Mouse (Mus musculus): ENCODE data around the gene Olfr1018. TPM values are rescaled to one million over a fixed set of nuclear protein-coding genes. Genes with fewer than 3 reads are reported as not detected.

Gene Olfr1018
- not detected for total RNA-seq (2023)

GRCm38 (mm10) chr2:85818179-85818578, at the start of gene Olfr1018:
TSS of gene Olfr1018 (plus strand) at chr2:85818479.

DNA sequence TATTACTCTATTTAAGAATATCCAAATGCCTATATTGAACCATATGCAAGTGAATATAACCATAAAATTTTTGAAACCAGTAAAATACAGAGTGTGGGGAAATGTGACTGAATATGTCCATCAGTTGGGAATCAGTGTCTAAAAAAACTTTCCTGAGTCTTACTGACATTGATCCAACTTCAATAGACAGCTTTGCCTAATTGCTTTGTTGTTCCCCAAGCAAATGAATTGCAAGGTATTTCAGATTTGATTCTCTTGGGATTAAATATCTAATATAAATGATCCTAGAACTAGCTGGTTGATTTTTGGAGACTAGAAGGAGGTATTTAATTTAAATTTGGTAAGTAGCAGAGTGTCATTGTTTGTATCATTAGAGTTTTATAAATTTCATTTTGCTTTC, 45.9 kb upstream of the Olfr1018 start, which contains the start of gene Olfr1014:
TSS of gene Olfr1014 (plus strand) at position 301 of the 400 bp plus-strand sequence.

DNA sequence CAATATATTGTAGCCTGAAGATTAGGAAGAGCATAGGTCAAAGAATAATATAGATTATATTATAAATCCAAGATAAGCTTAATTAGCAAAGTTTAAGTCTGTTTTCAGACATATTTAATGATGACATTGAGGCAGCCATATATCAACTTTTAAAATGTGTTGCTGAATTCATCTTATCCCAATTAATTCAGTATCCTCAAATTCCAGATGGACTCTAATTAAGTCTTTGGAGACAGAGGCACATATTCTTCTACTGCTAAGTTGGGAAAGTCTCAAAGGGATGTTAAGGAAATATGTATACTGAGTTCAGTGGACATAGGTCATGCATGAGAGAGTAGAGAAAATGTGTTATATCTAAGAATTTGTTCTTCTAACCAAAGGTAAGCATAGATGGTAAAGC, 36.6 kb upstream of the Olfr1018 start, which contains the start of gene Olfr1015:
TSS of gene Olfr1015 (plus strand) at position 301 of the 400 bp plus-strand sequence.

DNA sequence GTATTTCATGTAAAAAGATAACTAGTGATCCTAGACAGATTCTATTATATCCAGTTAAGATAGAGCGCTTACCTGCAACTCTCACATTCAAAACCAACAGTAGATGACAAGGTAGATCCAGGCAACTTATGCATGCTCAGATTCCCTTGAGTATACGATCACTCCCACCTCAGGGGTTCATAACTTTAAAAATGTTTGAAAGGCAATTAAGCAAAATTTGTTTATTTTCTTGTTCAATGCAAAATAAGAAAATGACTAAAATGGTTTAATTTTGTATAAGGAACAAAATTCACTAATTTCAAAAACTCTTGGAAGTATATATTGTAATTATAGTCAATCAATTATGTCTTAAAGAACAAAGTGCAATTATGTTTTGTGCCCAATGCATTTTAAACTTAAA, 15.8 kb upstream of the Olfr1018 start, which contains the start of gene Olfr1016:
TSS of gene Olfr1016 (minus strand) at position 101 of the 400 bp plus-strand sequence.

DNA sequence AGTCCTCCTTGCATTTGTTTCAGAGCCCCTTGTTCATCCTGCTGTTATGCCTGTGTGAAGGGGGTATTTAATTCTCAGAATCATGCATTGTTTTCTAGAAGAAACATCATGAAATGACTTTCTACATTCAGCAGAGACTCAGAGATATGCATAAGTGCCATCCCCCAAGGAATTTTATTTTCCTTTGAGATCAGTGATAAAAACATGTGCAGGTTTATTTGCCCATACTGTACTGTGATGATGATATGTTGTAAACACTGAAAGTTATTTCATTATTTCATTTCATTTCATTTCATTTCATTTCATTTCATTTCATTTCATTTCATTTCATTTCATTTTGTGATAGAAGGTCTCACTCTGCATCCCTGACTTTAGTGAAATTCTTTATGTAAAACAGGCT, 27.1 kb downstream of the Olfr1018 start, which contains the start of gene Olfr1019:
TSS of gene Olfr1019 (minus strand) at position 101 of the 400 bp plus-strand sequence.

GRCm38 (mm10) chr2:85846730-85847129, 28.5 kb downstream of the Olfr1018 start, which contains the start of gene Olfr1020:
TSS of gene Olfr1020 (plus strand) at chr2:85847030.

GRCm38 (mm10) chr2:85868294-85868693, 50.0 kb downstream of the Olfr1018 start, which contains the start of gene Olfr1022:
TSS of gene Olfr1022 (plus strand) at chr2:85868594.

Other genes with a start within 250 kb of the Olfr1018 start
- not detected for gene Olfr996, start 239.3 kb upstream of the Olfr1018 start, total RNA-seq (2023)
- gene Olfr998, start 229.5 kb upstream of the Olfr1018 start, total RNA-seq (2023): not detected
- gene Olfr1000, start 206.6 kb upstream of the Olfr1018 start, total RNA-seq (2023): not detected
- not detected for gene Olfr1002, start 167.8 kb upstream of the Olfr1018 start, total RNA-seq (2023)
- not detected for gene Olfr154, start 154.0 kb upstream of the Olfr1018 start, total RNA-seq (2023)
- not detected for gene Olfr1006, start 139.7 kb upstream of the Olfr1018 start, total RNA-seq (2023)
- not detected for gene Olfr1008, start 129.0 kb upstream of the Olfr1018 start, total RNA-seq (2023)
- gene Olfr1009, start 103.1 kb upstream of the Olfr1018 start, total RNA-seq (2023): not detected
- not detected for gene Olfr1012, start 55.7 kb upstream of the Olfr1018 start, total RNA-seq (2023)
- gene Olfr1013, start 51.4 kb upstream of the Olfr1018 start, total RNA-seq (2023): not detected
- gene Olfr1014, start 45.8 kb upstream of the Olfr1018 start, total RNA-seq (2023): not detected
- not detected for gene Olfr1015, start 36.5 kb upstream of the Olfr1018 start, total RNA-seq (2023)
- not detected for gene Olfr1016, start 15.9 kb upstream of the Olfr1018 start, total RNA-seq (2023)
- gene Olfr1019, start 27.0 kb downstream of the Olfr1018 start, total RNA-seq (2023): not detected
- not detected for gene Olfr1020, start 28.6 kb downstream of the Olfr1018 start, total RNA-seq (2023)
- not detected for gene Olfr1022, start 50.1 kb downstream of the Olfr1018 start, total RNA-seq (2023)
- gene Olfr1023, start 67.2 kb downstream of the Olfr1018 start, total RNA-seq (2023): not detected
- not detected for gene Olfr1024, start 86.6 kb downstream of the Olfr1018 start, total RNA-seq (2023)
- not detected for gene Olfr1025-ps1, start 96.7 kb downstream of the Olfr1018 start, total RNA-seq (2023)
- not detected for gene Olfr1026, start 103.1 kb downstream of the Olfr1018 start, total RNA-seq (2023)
- gene Olfr1028, start 132.0 kb downstream of the Olfr1018 start, total RNA-seq (2023): 0.18 TPM
- gene Olfr1029, start 155.4 kb downstream of the Olfr1018 start, total RNA-seq (2023): not detected
- gene Olfr1030, start 160.8 kb downstream of the Olfr1018 start, total RNA-seq (2023): not detected
- not detected for gene Olfr1031, start 171.8 kb downstream of the Olfr1018 start, total RNA-seq (2023)
- gene Olfr1032, start 187.1 kb downstream of the Olfr1018 start, total RNA-seq (2023): not detected
- gene Olfr1033, start 202.2 kb downstream of the Olfr1018 start, total RNA-seq (2023): not detected
- not detected for gene Olfr1034, start 227.4 kb downstream of the Olfr1018 start, total RNA-seq (2023)